Mouse (Mus musculus): ENCODE data around the gene 4930556J24Rik. TPM values are rescaled to one million over a fixed set of nuclear protein-coding genes. Genes with fewer than 3 reads are reported as not detected.

Gene 4930556J24Rik
- 0.31 TPM for polyA plus RNA-seq (2017; shearing (Covaris generic))

GRCm38 (mm10) chr11:3976678-3977077, at the start of gene 4930556J24Rik:
Gene 4930556J24Rik (minus strand): TSS chr11:3976778.

GRCm38 (mm10) chr11:3983291-3983862, 6.8 kb upstream of the 4930556J24Rik start, which contains the start of gene Gal3st1:
Gene Gal3st1 (plus strand): TSS chr11:3983636.

GRCm38 (mm10) chr11:3963610-3964415, 12.8 kb downstream of the 4930556J24Rik start, which contains the start of gene Pes1:
Gene Pes1 (plus strand): TSS chr11:3963975.

GRCm38 (mm10) chr11:3931511-3932211, 44.9 kb downstream of the 4930556J24Rik start, which contains the start of gene Tcn2:
Gene Tcn2 (minus strand): TSS chr11:3932159.

GRCm38 (mm10) chr11:3914109-3914840, 62.3 kb downstream of the 4930556J24Rik start, which contains the start of gene Slc35e4:
Gene Slc35e4 (minus strand): TSS chr11:3914664.

GRCm38 (mm10) chr11:3894406-3895281, 81.9 kb downstream of the 4930556J24Rik start, which contains the start of the genes 4921536K21Rik and Dusp18:
Gene 4921536K21Rik (minus strand): TSS chr11:3895098.
Gene Dusp18 (plus strand): TSS chr11:3895240.

Other genes with a start within 250 kb of the 4930556J24Rik start
- gene Osbp2, start 112.9 kb downstream of the 4930556J24Rik start, polyA plus RNA-seq (2017; shearing (Covaris generic)) = not detected
- gene 4921536K21Rik, start 81.7 kb downstream of the 4930556J24Rik start, polyA plus RNA-seq (2017; shearing (Covaris generic)) = not detected
- gene Dusp18, start 81.5 kb downstream of the 4930556J24Rik start, polyA plus RNA-seq (2017; shearing (Covaris generic)) = 0.16 TPM
- 0.37 TPM for gene Slc35e4, start 62.1 kb downstream of the 4930556J24Rik start, polyA plus RNA-seq (2017; shearing (Covaris generic))
- 11.7 TPM for gene Tcn2, start 44.6 kb downstream of the 4930556J24Rik start, polyA plus RNA-seq (2017; shearing (Covaris generic))
- gene Pes1, start 12.8 kb downstream of the 4930556J24Rik start, polyA plus RNA-seq (2017; shearing (Covaris generic)) = 68.3 TPM
- gene Gal3st1, start 6.9 kb upstream of the 4930556J24Rik start, polyA plus RNA-seq (2017; shearing (Covaris generic)) = not detected
- gene Sec14l4, start 54.7 kb upstream of the 4930556J24Rik start, polyA plus RNA-seq (2017; shearing (Covaris generic)) = not detected
- not detected for gene Sec14l3, start 88.1 kb upstream of the 4930556J24Rik start, polyA plus RNA-seq (2017; shearing (Covaris generic))
- gene Mtfp1, start 118.7 kb upstream of the 4930556J24Rik start, polyA plus RNA-seq (2017; shearing (Covaris generic)) = 0.57 TPM
- 0.29 TPM for gene Sec14l2, start 146.6 kb upstream of the 4930556J24Rik start, polyA plus RNA-seq (2017; shearing (Covaris generic))
- 35.0 TPM for gene Rnf215, start 158.4 kb upstream of the 4930556J24Rik start, polyA plus RNA-seq (2017; shearing (Covaris generic))
- gene Ccdc157, start 183.5 kb upstream of the 4930556J24Rik start, polyA plus RNA-seq (2017; shearing (Covaris generic)) = 5.0 TPM
- gene Sf3a1, start 183.6 kb upstream of the 4930556J24Rik start, polyA plus RNA-seq (2017; shearing (Covaris generic)) = 52.2 TPM
- gene Tbc1d10a, start 210.0 kb upstream of the 4930556J24Rik start, polyA plus RNA-seq (2017; shearing (Covaris generic)) = 108 TPM
- gene Castor1, start 241.4 kb upstream of the 4930556J24Rik start, polyA plus RNA-seq (2017; shearing (Covaris generic)) = 30.3 TPM

All from naive thymus-derived CD4-positive, alpha-beta T cell, adult 5 months (primary cell).